Mouse (Mus musculus): ENCODE results near the gene Sptbn1. TPM values are rescaled to one million over a fixed set of nuclear protein-coding genes. Genes with fewer than 3 reads are reported as not detected.

Gene Sptbn1
- total and polyA plus RNA-seq, 2 experiments from 2014 or later, result 121 to 271 TPM

DNA sequence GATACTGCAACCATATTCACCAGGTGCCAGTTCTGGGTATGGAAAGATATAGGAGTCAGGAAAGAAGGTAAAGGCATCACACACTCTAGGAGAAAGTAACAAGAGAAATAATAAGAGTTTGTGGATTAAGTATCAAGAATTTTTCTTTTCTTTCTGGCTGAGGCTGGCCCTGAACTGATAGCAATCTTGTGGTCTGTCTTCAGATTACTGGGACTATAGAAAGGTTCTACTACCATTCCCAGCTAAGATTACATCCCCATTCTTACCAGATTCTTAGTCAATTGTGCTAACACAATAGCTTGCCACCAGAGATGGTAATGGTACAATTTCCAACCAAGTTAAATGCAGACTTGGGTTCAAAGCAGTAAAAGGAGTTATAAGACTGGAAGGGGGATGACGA is 104.1 kb downstream of the Sptbn1 start:
- Histone ChIP-seq H3K36me3 (replicated peaks; ENCODE audit: control insufficient read depth, insufficient read depth, low read length) (peaks cover 23% of the 10 kb centered on the region), H3K4me3 (ENCODE audit: low read depth, low read length) (no peak overlapping the region), H3K27me3 (ENCODE audit: control insufficient read depth, insufficient read depth, low read length) (no peaks in the 10 kb centered on the region), H3K9ac (replicated peaks; ENCODE audit: low read depth, low read length) (no peak overlapping the region), H3K4me1 (ENCODE audit: control insufficient read depth, insufficient read depth) (peaks cover 90% of the 10 kb centered on the region), H3K27ac (ENCODE audit: low read depth) (peak overlapping the region; percentile 90; the same call in 1 of the 2 replicates), H3K9me3 (replicated peaks; ENCODE audit: control insufficient read depth, low read length) (no peaks in the 10 kb centered on the region), H3K4me2 (ENCODE audit: low read depth, low read length) (no peak overlapping the region)
- WGBS, result 86% methylated on average over 1 of the region's 1 CpGs
- DNase-seq (ENCODE audit: low spot score) (no peak), ATAC-seq (ENCODE audit: insufficient read depth, low read depth) (no peak)
- TF ChIP-seq CTCF (IDR thresholded peaks at IDR 0.05; ENCODE audit: low read depth), result no peak

DNA sequence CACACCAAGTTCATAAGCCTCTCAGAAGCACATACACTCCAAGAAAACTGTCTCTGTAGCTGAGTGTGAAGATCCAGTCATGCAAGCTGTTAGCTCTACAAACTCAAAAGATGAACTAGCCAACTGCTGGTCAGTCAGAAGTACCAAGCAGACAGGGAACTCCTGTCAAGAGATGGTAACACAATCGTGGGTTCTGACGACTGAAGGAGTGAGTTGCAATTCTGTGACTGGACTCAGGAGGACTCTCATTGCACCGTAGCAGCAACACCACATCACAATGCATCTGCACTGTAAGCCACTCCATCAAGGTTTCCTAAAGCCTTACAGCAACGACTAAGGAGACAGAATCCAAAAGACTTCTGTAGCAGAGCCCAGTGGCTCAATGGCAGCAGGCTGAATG is 104.9 kb downstream of the Sptbn1 start:
- ATAC-seq (ENCODE audit: insufficient read depth, low read depth) (no peak), DNase-seq (ENCODE audit: low spot score) (no peak)
- H3K27ac ChIP-seq (ENCODE audit: low read depth), result peak overlapping the region; percentile 90
- TF ChIP-seq CTCF (IDR thresholded peaks at IDR 0.05; ENCODE audit: low read depth) (no peak), EP300 (IDR thresholded peaks at IDR 0.05; ENCODE audit: low read depth) (no peak)
- no peaks in the 10 kb centered on the region for H3K27me3 ChIP-seq (ENCODE audit: control insufficient read depth, insufficient read depth, low read length)
- H3K4me2 ChIP-seq (ENCODE audit: low read depth, low read length), result no peak overlapping the region
- peaks cover 91% of the 10 kb centered on the region for H3K4me1 ChIP-seq (ENCODE audit: control insufficient read depth, insufficient read depth)
- 38% methylated on average over 4 of the region's 4 CpGs for WGBS
- no peak overlapping the region for H3K4me3 ChIP-seq (ENCODE audit: low read depth, low read length)
- H3K9ac ChIP-seq (replicated peaks; ENCODE audit: low read depth, low read length), result no peak overlapping the region
- no peaks in the 10 kb centered on the region for H3K9me3 ChIP-seq (replicated peaks; ENCODE audit: control insufficient read depth, low read length)
- peaks cover 26% of the 10 kb centered on the region for H3K36me3 ChIP-seq (replicated peaks; ENCODE audit: control insufficient read depth, insufficient read depth, low read length)

DNA sequence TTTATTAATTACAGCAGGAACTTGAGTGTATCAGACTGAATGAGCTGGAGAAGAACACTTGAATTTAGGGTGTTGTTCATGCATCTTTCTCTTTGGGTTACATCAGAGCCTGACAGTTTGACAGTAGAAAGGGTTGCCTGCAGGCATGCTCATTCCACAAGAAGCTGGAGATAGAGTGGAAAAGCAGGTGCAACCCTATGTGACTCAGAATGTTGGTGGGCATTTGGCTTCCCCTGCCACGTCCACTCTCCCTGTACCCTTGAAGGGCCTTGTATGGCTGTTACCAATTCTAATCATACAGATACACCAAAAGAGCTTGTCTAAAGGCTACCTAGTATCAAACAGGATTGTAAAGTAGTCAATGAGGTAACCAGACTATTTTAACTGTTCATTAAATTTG is 106.2 kb downstream of the Sptbn1 start:
- Histone ChIP-seq H3K27ac (ENCODE audit: low read depth) (peak overlapping the region; percentile 90), H3K9ac (replicated peaks; ENCODE audit: low read depth, low read length) (no peak overlapping the region), H3K4me2 (ENCODE audit: low read depth, low read length) (peak overlapping the region; percentile 2; the same call in 1 of the 2 replicates), H3K36me3 (replicated peaks; ENCODE audit: control insufficient read depth, insufficient read depth, low read length) (peaks cover 29% of the 10 kb centered on the region), H3K27me3 (ENCODE audit: control insufficient read depth, insufficient read depth, low read length) (no peaks in the 10 kb centered on the region), H3K9me3 (replicated peaks; ENCODE audit: control insufficient read depth, low read length) (no peaks in the 10 kb centered on the region), H3K4me1 (ENCODE audit: control insufficient read depth, insufficient read depth) (peaks cover 87% of the 10 kb centered on the region), H3K4me3 (ENCODE audit: low read depth, low read length) (no peak overlapping the region)
- no peak for ATAC-seq (ENCODE audit: insufficient read depth, low read depth)
- no peak for DNase-seq (ENCODE audit: low spot score)
- 19% methylated on average over 1 of the region's 1 CpGs for WGBS
- TF ChIP-seq CTCF (IDR thresholded peaks at IDR 0.05; ENCODE audit: low read depth) (no peak), EP300 (IDR thresholded peaks at IDR 0.05; ENCODE audit: low read depth) (no peak)

DNA sequence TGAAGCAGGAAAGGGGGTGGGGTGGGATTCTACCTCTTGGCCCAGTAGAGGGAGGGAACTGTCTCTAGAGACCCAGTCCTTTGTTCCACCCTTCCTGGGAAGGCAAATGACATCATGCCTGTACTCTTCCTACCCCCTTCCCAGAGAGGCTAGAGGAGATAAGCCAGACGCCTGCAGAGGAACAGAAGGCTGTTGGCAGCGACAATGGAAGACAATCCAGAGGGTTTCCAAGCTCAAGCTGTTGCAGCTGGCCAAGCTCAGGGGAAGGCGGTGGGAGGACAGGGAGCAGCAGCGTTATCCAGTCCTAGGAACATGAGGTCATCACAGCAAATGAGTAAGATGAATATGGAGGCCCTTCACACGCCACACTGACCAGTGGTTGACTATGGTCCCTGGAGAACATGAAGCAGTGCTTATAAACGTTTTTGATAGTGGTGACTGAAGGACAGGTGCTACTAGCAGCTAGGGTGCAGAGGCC is 106.8 kb downstream of the Sptbn1 start:
- no peaks in the 10 kb centered on the region for H3K27me3 ChIP-seq (ENCODE audit: control insufficient read depth, insufficient read depth, low read length)
- TF ChIP-seq EP300 (IDR thresholded peaks at IDR 0.05; ENCODE audit: low read depth), result peak; percentile 99
- TF ChIP-seq CTCF (IDR thresholded peaks at IDR 0.05; ENCODE audit: low read depth), result no peak
- 4% methylated on average over 6 of the region's 6 CpGs for WGBS
- H3K27ac ChIP-seq (ENCODE audit: low read depth), result peak overlapping the region; percentile 90
- peaks cover 34% of the 10 kb centered on the region for H3K36me3 ChIP-seq (replicated peaks; ENCODE audit: control insufficient read depth, insufficient read depth, low read length)
- H3K9ac ChIP-seq (replicated peaks; ENCODE audit: low read depth, low read length), result no peak overlapping the region
- no peaks in the 10 kb centered on the region for H3K9me3 ChIP-seq (replicated peaks; ENCODE audit: control insufficient read depth, low read length)
- DNase-seq (ENCODE audit: low spot score) (peak; percentile 99), ATAC-seq (ENCODE audit: insufficient read depth, low read depth) (peak; percentile 94)
- H3K4me3 ChIP-seq (ENCODE audit: low read depth, low read length), result no peak overlapping the region
- H3K4me2 ChIP-seq (ENCODE audit: low read depth, low read length), result peak overlapping the region; percentile 2; the same call in 1 of the 2 replicates
- peaks cover 87% of the 10 kb centered on the region for H3K4me1 ChIP-seq (ENCODE audit: control insufficient read depth, insufficient read depth)

DNA sequence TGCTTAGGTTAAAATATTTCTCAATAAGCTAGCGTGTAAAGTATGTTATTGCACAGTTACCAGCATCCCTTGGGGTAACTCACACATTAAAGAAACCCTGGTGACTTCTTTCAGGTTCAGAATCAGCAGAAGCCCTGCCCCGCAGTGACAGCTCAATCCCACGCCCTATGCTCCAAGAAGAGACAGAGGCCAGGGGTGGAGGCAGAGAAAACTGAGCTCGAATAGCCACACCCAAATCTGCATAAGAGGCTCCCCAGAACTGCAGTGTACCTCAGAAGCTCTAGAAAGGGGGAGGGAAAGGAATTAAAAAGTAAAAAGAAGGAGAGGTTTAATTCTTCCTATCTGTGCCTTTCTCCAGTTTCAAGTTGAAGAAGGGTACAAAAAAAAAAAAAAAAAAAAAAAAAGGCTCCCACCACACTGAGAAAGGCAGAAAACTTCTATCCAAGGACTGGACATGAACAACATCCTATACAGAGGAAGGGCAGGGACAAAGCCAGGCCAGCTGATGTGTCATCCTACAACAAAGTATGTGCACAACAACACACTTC is 107.3 kb downstream of the Sptbn1 start:
- ATAC-seq (ENCODE audit: insufficient read depth, low read depth), result no peak
- Histone ChIP-seq H3K27ac (ENCODE audit: low read depth) (peak overlapping the region; percentile 90), H3K27me3 (ENCODE audit: control insufficient read depth, insufficient read depth, low read length) (no peaks in the 10 kb centered on the region), H3K9ac (replicated peaks; ENCODE audit: low read depth, low read length) (no peak overlapping the region; the same call in 1 of the 2 replicates), H3K36me3 (replicated peaks; ENCODE audit: control insufficient read depth, insufficient read depth, low read length) (peaks cover 34% of the 10 kb centered on the region), H3K9me3 (replicated peaks; ENCODE audit: control insufficient read depth, low read length) (no peaks in the 10 kb centered on the region), H3K4me3 (ENCODE audit: low read depth, low read length) (no peak overlapping the region), H3K4me1 (ENCODE audit: control insufficient read depth, insufficient read depth) (peaks cover 86% of the 10 kb centered on the region), H3K4me2 (ENCODE audit: low read depth, low read length) (no peak overlapping the region)
- no peak for TF ChIP-seq EP300 (IDR thresholded peaks at IDR 0.05; ENCODE audit: low read depth)
- TF ChIP-seq CTCF (IDR thresholded peaks at IDR 0.05; ENCODE audit: low read depth), result no peak
- WGBS, result 36% methylated on average over 4 of the region's 4 CpGs
- DNase-seq (ENCODE audit: low spot score), result no peak

All from heart, postnatal 0 days (tissue).